Mouse (Mus musculus) myocyte (in vitro differentiated cells): ENCODE measurements around the gene Kitl. TPM values are rescaled to one million over a fixed set of nuclear protein-coding genes. Genes with fewer than 3 reads are reported as not detected.

Source experiments
- H3K27me3 ChIP-seq: one replicate; pipeline ENCODE4 v1.6.1; 2011; ENCODE audit not compliant: control insufficient read depth, insufficient read depth, insufficient read length
- H3K36me3 ChIP-seq: one replicate; pipeline ENCODE4 v1.6.1; 2011; ENCODE audit not compliant: control insufficient read depth, insufficient read depth
- H3K4me2 ChIP-seq: one replicate; pipeline ENCODE4 v1.6.1; 2011; ENCODE audit warnings: low read depth, control low read depth
- H3K4me3 ChIP-seq: one replicate; pipeline ENCODE4 v1.5.1; 2011; ENCODE audit warnings: mild to moderate bottlenecking, control low read depth, moderate library complexity
- H3K79me2 ChIP-seq: one replicate; pipeline ENCODE4 v1.6.1; 2011; ENCODE audit not compliant: control insufficient read depth, insufficient read depth
- H3ac ChIP-seq: one replicate; pipeline ENCODE4 v1.6.1; 2011; ENCODE audit not compliant: control insufficient read depth, insufficient read length
- CEBPB ChIP-seq: IDR thresholded peaks from 2 replicates; pipeline ENCODE4 v1.6.1; 2011; ENCODE audit warnings: mild to moderate bottlenecking, moderate library complexity; ENCODE audit not compliant: poor library complexity, insufficient read depth, severe bottlenecking
- E2F4 ChIP-seq: IDR thresholded peaks from one replicate; pipeline ENCODE4 v1.6.1; 2011; ENCODE audit warnings: mild to moderate bottlenecking, control low read depth, moderate library complexity; ENCODE audit not compliant: insufficient read depth
- MAX ChIP-seq: IDR thresholded peaks from one replicate; pipeline ENCODE4 v1.6.1; 2011; ENCODE audit warnings: low read depth, mild to moderate bottlenecking, control low read depth
- MYOD1 ChIP-seq, 3 experiments: IDR thresholded peaks; one replicate each; pipeline ENCODE4 v1.6.1; 2011; ENCODE audit warnings: control low read depth in 2 of 3, low read depth in 2 of 3, mild to moderate bottlenecking in 2 of 3, moderate library complexity in 1 of 3; ENCODE audit not compliant: insufficient read length in 2 of 3, control insufficient read depth in 1 of 3
- MYOG ChIP-seq, 3 experiments: IDR thresholded peaks; one replicate each; pipeline ENCODE4 v1.6.1; 2011; ENCODE audit warnings: control low read depth in 2 of 3, low read depth in 2 of 3, mild to moderate bottlenecking in 2 of 3; ENCODE audit not compliant: insufficient read length in 2 of 3, control insufficient read depth in 1 of 3, insufficient read depth in 1 of 3
- POLR2A ChIP-seq: IDR thresholded peaks from one replicate; pipeline ENCODE4 v1.6.1; 2011; ENCODE audit warnings: low read depth, mild to moderate bottlenecking, control low read depth, moderate library complexity; ENCODE audit not compliant: insufficient read length
- POLR2AphosphoS2 ChIP-seq: IDR thresholded peaks from one replicate; pipeline ENCODE4 v1.6.1; 2011; ENCODE audit warnings: low read depth, control low read depth; ENCODE audit not compliant: insufficient read length
- REST ChIP-seq: IDR thresholded peaks from one replicate; pipeline ENCODE4 v1.6.1; 2011; ENCODE audit warnings: mild to moderate bottlenecking, control low read depth, moderate library complexity; ENCODE audit not compliant: insufficient read depth, insufficient read length
- SRF ChIP-seq: IDR thresholded peaks from one replicate; pipeline ENCODE4 v1.6.1; 2011; ENCODE audit warnings: low read depth; ENCODE audit not compliant: control insufficient read depth, insufficient read length
- TCF12 ChIP-seq: IDR thresholded peaks from one replicate; pipeline ENCODE4 v1.6.1; 2011; ENCODE audit warnings: mild to moderate bottlenecking, control low read depth; ENCODE audit not compliant: poor library complexity, insufficient read depth, severe bottlenecking
- TCF3 ChIP-seq: IDR thresholded peaks from one replicate; pipeline ENCODE4 v1.6.1; 2011; ENCODE audit warnings: low read depth, control low read depth; ENCODE audit not compliant: insufficient read length
- USF1 ChIP-seq: IDR thresholded peaks from one replicate; pipeline ENCODE4 v1.6.1; 2011; ENCODE audit warnings: low read depth, mild to moderate bottlenecking, control low read depth, moderate library complexity
- polyA plus RNA-seq: library from polyadenylated mRNA; unstranded; fragments of >200 nt; fragmentation: generic; extraction: Trizol; gene quantifications from one replicate; pipeline ENCODE4 v1.2.1, GENCODE M21; 2012; ENCODE audit warnings: missing spikeins

Gene Kitl
- polyA plus RNA-seq, 1 experiment: 1.6 TPM

DNA sequence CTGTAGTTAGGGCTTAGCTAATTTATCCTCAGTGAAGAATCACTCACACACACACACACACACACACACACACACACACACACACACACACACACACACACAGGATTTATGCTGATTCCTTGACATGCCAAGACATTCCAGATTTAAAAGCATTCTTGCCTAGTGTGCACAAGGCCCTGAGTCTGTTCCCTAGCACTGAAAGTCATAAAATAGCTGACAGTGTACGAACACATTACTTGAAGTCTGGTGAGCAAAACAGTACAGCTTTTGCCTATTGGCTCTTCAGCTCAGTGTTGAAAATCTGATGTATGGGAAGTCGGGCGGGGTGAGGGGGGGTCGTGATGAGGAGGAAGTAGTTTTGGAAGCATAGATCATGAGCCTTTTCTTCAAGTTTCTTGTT is 37.5 kb downstream of the Kitl start:
- Histone ChIP-seq H3ac (no peak overlapping the region), H3K79me2 (no peaks in the 10 kb centered on the region), H3K36me3 (no peaks in the 10 kb centered on the region), H3K27me3 (no peaks in the 10 kb centered on the region), H3K4me3 (no peak overlapping the region), H3K4me2 (no peak overlapping the region)
- no peak for TF ChIP-seq MYOD1 (IDR thresholded peaks at IDR 0.05; ENCODE audit: control insufficient read depth in 1 of 3, insufficient read length in 2 of 3, low read depth in 2 of 3)
- TF ChIP-seq CEBPB: no peak
- TF ChIP-seq MAX: no peak
- no peak for TF ChIP-seq SRF
- TF ChIP-seq REST: no peak
- TF ChIP-seq POLR2A: no peak
- TF ChIP-seq USF1: no peak
- no peak for TF ChIP-seq MYOG (IDR thresholded peaks at IDR 0.05; ENCODE audit: control insufficient read depth in 1 of 3, insufficient read depth in 1 of 3, insufficient read length in 2 of 3, low read depth in 2 of 3)
- no peak for TF ChIP-seq E2F4
- no peak for TF ChIP-seq POLR2AphosphoS2
- TF ChIP-seq TCF12: no peak
- TF ChIP-seq TCF3: no peak

DNA sequence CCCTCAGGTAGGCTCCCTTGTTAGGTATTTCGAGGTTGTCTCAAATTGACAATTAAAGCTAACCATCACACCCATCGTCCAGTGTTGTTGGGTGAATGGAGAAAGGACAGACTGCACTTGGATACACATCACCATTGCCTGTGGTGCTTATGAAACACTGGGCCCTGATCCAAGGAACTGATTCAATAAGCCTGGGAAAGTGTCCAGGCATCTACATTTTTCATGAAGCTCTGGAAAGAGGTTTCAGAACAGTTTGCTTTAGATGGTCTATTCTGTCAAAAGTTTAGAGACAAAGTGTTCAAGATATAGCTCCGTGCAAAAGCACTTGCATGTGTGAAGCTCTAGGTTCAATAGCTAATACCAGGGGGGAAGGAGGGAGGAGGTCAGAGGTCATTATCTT is 38.6 kb downstream of the Kitl start:
- H3K4me2 ChIP-seq: no peak overlapping the region
- no peak overlapping the region for H3K4me3 ChIP-seq
- H3K79me2 ChIP-seq: no peaks in the 10 kb centered on the region
- TF ChIP-seq MYOD1 (IDR thresholded peaks at IDR 0.05; ENCODE audit: control insufficient read depth in 1 of 3, insufficient read length in 2 of 3, low read depth in 2 of 3) (no peak), REST (no peak), CEBPB (no peak)
- H3K36me3 ChIP-seq: no peaks in the 10 kb centered on the region
- H3K27me3 ChIP-seq: no peaks in the 10 kb centered on the region
- H3ac ChIP-seq: no peak overlapping the region

- Histone ChIP-seq H3K79me2 (no peaks in the 10 kb centered on the region), H3K27me3 (no peaks in the 10 kb centered on the region), H3K36me3 (no peaks in the 10 kb centered on the region), H3ac (no peak overlapping the region), H3K4me3 (no peak overlapping the region), H3K4me2 (no peak overlapping the region)
- no peak for TF ChIP-seq CEBPB
- TF ChIP-seq SRF: no peak
- no peak for TF ChIP-seq REST
- TF ChIP-seq MYOD1 (IDR thresholded peaks at IDR 0.05; ENCODE audit: control insufficient read depth in 1 of 3, insufficient read length in 2 of 3, low read depth in 2 of 3): no peak
- TF ChIP-seq USF1: no peak
- no peak for TF ChIP-seq TCF12
Measured at GRCm38 (mm10) chr10:100055082-100055481, 39.7 kb downstream of the Kitl start.

- H3K36me3 ChIP-seq: no peaks in the 10 kb centered on the region
- H3K4me3 ChIP-seq: no peak overlapping the region
- H3ac ChIP-seq: no peak overlapping the region
- no peak overlapping the region for H3K4me2 ChIP-seq
- H3K27me3 ChIP-seq: no peaks in the 10 kb centered on the region
- TF ChIP-seq TCF3 (no peak), MYOD1 (IDR thresholded peaks at IDR 0.05; ENCODE audit: control insufficient read depth in 1 of 3, insufficient read length in 2 of 3, low read depth in 2 of 3) (no peak)
- no peaks in the 10 kb centered on the region for H3K79me2 ChIP-seq
Measured at GRCm38 (mm10) chr10:100057106-100057623, 41.7 kb downstream of the Kitl start.

DNA sequence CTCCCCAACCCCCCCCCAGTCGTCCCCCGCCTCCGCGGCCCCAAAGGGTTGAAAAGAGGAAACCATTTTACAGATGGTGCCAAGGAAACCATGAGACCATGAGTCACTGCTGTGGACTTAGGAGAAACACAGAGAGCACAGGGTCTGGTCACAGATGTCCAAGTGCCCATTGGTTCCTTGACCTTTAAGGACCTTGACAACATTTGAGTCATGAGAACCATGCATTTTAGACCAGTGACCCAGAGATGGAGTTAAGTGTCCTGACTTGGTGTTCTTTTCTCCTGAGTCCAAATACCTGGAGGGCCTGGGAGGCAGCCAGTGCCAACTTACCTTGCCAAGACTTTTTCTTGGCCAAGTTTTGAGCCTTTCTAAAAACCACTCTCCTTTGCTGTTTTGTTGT is 43.9 kb downstream of the Kitl start:
- H3K36me3 ChIP-seq: no peaks in the 10 kb centered on the region
- TF ChIP-seq POLR2A (no peak), MAX (no peak), E2F4 (no peak)
- no peak overlapping the region for H3K4me3 ChIP-seq
- H3K4me2 ChIP-seq: no peak overlapping the region
- no peaks in the 10 kb centered on the region for H3K79me2 ChIP-seq
- H3ac ChIP-seq: no peak overlapping the region
- no peaks in the 10 kb centered on the region for H3K27me3 ChIP-seq
